Mouse (Mus musculus) hematopoietic stem cell, adult 5-6 weeks (primary cell): ENCODE data around the gene Armc9. TPM values are rescaled to one million over a fixed set of nuclear protein-coding genes. Genes with fewer than 3 reads are reported as not detected.

Source experiments
- ATAC-seq, 2 experiments: fragments of 125-278 bp in 1 of 2; replicated peaks in 1 of 2; 2 replicates each; pipeline ENCODE4 v1.8.0; 2016 to 2017; ENCODE audit warnings: inconsistent platforms in 2 of 2, mild to moderate bottlenecking in 2 of 2, moderate number of reproducible peaks in 2 of 2, low read depth in 1 of 2, moderate TSS enrichment in 1 of 2; ENCODE audit not compliant: low FRiP score in 2 of 2, poor library complexity in 2 of 2, severe bottlenecking in 2 of 2, insufficient read depth in 1 of 2, low TSS enrichment in 1 of 2
- total RNA-seq: library from RNA; stranded (forward); fragments of 172-1452, 232-1000 nt; gene quantifications from 2 replicates; pipeline ENCODE4 v1.2.3, GENCODE M21; 2017

Armc9 gene
- total RNA-seq, 1 experiment from 2014 or later: 13.4 TPM

DNA sequence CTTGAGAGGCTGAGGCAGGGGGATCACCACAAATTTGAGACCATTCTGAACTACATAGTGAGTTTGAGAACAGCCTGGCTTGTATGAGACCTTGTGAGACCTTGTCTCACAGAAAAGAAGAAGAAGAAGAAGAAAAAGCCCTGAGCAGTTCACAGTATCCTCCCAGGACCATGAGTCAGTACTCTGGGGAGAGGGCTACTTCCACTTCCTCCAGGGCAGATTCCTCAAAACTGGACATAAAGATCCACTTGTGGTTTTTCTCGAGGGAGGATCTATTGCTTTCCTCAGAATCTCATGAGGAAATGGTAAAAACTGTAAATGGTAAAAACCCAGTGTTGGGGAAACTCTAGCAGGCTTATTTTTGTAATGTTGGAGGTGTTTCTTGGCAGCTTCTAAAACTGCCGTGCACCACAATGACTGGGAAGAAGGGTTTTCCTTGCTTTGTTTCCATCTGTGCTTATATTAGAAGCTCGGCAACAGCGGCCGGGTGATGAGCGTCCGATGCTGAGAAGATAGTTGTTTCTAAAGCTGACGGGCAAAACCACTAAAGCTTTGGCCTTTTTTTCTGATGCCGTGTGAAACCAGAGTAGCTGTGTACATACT lies 48.1 kb downstream of the Armc9 start:
- ATAC-seq: no peak

GRCm38 (mm10) chr1:86210676-86211075 lies 56.1 kb downstream of the Armc9 start:
- ATAC-seq: no peak

- no peak for ATAC-seq
Measured at GRCm38 (mm10) chr1:86211498-86211897, 56.9 kb downstream of the Armc9 start.

GRCm38 (mm10) chr1:86212731-86213130 lies 58.2 kb downstream of the Armc9 start:
- no peak for ATAC-seq

DNA sequence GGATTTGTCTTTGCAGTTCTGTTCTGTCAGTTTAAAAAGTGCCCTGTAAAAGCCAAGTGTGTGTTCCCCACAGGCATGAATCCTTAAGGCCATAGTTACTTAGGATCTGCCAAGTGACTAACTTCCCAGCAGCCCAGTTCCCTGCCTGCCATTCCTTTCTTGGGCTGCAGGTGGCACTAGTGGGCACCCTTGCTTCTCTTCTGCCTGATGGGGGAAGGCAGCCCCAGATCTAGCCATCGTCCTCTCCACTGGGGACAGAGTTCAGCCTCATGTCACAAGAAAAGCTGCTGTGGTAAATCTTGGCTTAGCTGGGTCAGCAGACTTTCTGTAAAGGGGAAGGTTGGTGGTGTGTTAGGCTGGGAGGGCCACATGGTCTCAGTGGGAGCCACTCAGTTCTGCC lies 59.6 kb downstream of the Armc9 start:
- ATAC-seq: peak; percentile 70 to 83

- peak in 1 of 2 experiments; percentile 38; a peak in 2 of 4 replicates for ATAC-seq
Measured at GRCm38 (mm10) chr1:86215297-86215696, 60.7 kb downstream of the Armc9 start.

GRCm38 (mm10) chr1:86216412-86216811 lies 61.8 kb downstream of the Armc9 start:
- peak in 1 of 2 experiments; percentile 19; a peak in 2 of 4 replicates for ATAC-seq

- peak; percentile 2 to 36; a peak in 2 of 4 replicates for ATAC-seq
Measured at GRCm38 (mm10) chr1:86217976-86218375, 63.4 kb downstream of the Armc9 start.

DNA sequence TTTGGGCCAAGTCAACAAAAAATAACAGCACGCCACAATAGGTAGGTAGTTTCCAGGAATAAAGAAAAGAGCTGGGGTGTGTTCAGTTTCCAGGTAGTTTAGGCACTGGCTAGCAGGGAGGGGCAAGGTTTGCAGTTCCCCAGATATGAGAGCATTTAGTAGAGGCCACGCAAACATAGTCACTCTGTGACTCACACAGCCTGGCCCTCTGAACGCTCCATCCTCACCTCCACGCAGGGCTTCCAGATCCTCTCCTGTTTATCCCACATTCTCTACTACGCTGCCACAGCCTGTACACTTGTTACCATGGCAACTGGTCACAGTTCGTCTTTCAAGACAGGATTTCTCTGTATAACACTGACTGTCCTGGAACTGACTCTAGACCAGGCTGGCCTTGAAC lies 70.6 kb downstream of the Armc9 start:
- no peak for ATAC-seq

DNA sequence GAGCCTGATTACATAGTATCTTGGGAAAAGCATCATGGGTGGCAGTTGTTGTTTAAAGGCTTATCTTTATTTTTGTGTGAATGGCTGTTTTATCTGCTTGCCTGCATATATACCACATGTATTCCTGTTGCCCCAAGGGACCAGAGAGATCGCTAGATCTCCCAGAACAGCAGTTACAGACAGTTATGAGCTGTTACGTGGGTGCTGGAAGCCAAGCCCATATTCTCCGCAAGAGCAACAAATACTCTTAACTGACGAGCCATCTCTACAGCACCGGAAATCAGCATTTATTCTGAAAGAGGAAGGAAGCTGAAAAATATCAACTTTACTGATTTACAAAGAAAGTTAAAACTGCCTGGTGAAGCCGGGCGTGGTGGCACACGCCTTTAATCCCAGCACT lies 74.1 kb downstream of the Armc9 start:
- ATAC-seq: peak; percentile 77 to 81

- ATAC-seq: peak in 1 of 2 experiments; percentile 18; a peak in 1 of 4 replicates
Measured at GRCm38 (mm10) chr1:86229184-86229829, 74.7 kb downstream of the Armc9 start.

GRCm38 (mm10) chr1:86232631-86233030 lies 78.1 kb downstream of the Armc9 start:
- ATAC-seq: no peak

DNA sequence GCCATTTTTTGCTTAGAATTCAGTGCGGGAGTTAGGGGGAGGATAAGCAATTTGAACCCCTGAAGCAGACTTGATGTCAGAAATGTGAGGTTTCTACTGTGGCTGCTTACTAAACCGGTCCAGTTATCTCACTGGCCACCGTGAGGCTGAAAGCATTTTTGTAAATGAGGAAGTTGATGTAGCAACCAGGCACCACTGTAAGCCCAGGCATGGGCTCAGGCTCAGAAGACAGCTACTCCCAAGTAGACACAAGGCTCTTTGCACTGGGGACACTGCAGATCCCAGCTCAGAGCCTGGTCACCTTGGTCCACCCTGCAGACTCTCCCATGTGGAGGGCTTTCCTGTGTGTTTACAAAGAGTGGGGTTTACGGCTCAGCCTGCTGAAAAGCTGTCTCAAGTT lies 79.2 kb downstream of the Armc9 start:
- ATAC-seq: peak; percentile 92 to 95

DNA sequence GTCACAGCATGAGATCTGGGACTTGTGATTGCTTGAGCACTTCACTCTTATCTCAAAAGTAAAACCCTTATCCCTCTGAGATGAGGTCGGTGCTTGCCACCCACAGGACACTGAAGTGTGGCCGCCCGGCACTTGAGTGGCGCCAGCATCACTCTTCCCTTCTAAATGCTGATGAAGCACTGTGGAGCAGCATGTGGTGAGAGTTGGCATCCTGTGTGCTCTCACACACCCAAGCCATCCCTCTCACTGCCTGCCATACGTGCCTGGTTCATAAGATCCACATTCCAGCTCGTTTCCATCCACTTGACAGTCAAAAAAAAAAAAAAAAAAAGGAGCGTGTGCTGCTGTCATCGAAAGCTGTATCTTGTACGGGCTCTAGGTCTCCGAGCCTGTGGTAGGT lies 80.5 kb downstream of the Armc9 start:
- no peak for ATAC-seq

GRCm38 (mm10) chr1:86236442-86236841 lies 81.9 kb downstream of the Armc9 start:
- no peak for ATAC-seq

GRCm38 (mm10) chr1:86239010-86239409 lies 84.4 kb downstream of the Armc9 start:
- ATAC-seq: no peak

DNA sequence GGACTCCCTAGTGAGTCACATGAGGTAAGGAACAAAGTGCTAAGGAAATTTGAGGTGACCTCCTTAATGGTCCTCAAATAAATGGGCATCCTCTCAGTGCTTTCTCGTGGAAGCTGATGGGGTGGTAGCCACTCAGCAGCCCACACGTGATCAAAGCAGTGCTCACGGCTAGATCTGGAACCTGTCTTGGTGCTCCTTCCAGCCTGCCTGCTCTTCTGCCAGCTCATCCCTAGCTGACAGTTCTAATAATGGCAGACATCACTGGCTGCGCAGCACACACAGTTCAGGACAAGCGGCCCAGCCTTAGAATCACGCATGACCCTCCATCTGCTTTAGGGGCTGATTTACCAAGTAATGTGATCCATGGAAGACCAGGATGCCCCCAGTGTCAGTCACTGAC lies 85.3 kb downstream of the Armc9 start:
- ATAC-seq: no peak

DNA sequence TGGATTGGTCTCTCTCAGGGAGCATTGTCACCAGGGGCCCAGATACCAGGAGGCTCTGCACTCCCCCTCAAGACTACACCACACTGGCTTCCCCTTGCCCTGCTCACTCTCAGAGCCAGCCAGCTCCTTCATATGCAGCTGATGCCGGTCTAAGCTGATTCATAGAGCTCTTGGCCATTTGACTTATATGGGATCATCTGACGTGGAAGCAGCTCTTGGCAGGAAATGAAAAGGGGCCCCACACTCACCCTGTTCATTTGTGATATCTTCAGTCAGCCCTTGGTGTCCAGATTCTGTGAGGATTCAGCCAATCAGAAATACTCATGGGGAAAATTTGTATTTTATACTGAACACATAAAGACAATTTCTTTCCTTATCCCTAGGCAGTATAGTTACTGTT lies 86.4 kb downstream of the Armc9 start:
- 0 out of 4 replicates have a peak, but pooled peaks of 1 of the 2 experiments have one; percentile 32 for ATAC-seq

DNA sequence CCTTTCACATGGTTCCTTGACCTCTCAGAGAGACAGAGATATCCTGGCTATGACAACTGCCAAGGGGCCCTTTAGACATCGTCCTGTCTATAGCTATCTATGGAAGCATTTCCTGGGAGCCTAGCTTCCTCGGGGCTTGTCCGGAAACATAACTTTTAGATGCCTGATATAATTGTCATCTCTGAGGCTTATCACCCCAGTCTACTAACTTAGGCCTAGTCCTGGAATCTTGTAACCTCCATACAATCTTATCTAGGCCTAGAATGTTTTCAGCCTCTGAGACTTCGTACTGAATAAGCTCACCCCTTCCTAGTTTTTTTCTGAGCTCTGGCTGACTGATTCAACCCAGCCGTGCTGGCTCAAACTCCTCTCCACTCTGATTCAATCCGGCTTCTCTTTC lies 88.9 kb downstream of the Armc9 start:
- ATAC-seq: no peak
